Mouse (Mus musculus): Measurements from ENCODE around the gene Lnpep. TPM values are rescaled to one million over a fixed set of nuclear protein-coding genes. Genes with fewer than 3 reads are reported as not detected.

Gene Lnpep
- polyA plus RNA-seq, 1 experiment: 14.3 TPM

DNA sequence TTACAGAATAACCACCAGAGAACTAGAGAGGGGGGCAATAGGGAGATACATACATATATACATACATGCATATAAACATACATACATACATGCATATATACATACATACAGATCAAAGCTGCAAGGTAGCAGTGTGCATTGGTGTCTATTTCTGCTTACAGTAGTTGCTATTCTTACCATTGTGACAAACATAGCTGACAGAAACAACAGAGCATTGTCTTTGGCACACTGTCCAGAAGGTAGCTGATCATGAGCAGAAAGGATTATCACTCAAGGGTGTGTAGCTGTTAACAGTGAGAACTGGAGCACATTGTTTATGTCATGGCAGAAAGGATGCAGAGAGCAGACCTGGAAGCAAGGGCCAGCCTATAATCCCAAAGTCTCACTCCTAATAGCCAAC lies 22.1 kb downstream of the Lnpep start:
- Histone ChIP-seq H3K27ac (ENCODE audit: control insufficient read depth, insufficient read depth, low read depth, low read length, poor library complexity) (no peak overlapping the region), H3K4me1 (ENCODE audit: control insufficient read depth, insufficient read depth, low read length) (no peaks in the 10 kb centered on the region; the same call in 1 of the 2 replicates), H3K4me3 (replicated peaks; ENCODE audit: control insufficient read depth, low read depth, low read length) (no peak overlapping the region)
- TF ChIP-seq POLR2A (IDR thresholded peaks at IDR 0.05; ENCODE audit: borderline replicate concordance, control insufficient read depth, low read depth, low read length): no peak
- TF ChIP-seq CTCF (IDR thresholded peaks at IDR 0.05; ENCODE audit: control insufficient read depth, insufficient read depth, low read length): no peak

DNA sequence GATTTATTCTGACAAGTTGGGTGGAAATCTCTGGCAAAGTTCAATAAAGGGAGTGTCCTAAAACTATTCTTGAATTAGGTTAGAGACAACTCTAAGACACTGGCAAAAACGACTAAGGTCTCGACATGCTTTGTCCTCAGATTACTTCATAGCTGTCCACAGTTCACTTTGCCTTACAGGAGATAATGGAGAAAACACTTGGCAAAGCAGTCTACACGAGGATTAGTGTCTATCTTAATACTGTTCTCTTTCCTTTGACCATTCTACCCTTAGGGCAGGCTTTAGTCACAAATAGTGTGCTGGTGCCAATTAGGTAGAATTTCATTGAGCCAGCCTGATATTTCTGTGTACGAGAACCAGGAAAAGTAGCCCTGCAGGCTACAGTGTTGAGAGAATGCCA lies 22.5 kb downstream of the Lnpep start:
- Histone ChIP-seq H3K4me3 (replicated peaks; ENCODE audit: control insufficient read depth, low read depth, low read length) (no peak overlapping the region), H3K27ac (ENCODE audit: control insufficient read depth, insufficient read depth, low read depth, low read length, poor library complexity) (no peak overlapping the region), H3K4me1 (ENCODE audit: control insufficient read depth, insufficient read depth, low read length) (no peaks in the 10 kb centered on the region; the same call in 1 of the 2 replicates)
- TF ChIP-seq POLR2A (IDR thresholded peaks at IDR 0.05; ENCODE audit: borderline replicate concordance, control insufficient read depth, low read depth, low read length): no peak
- TF ChIP-seq CTCF (IDR thresholded peaks at IDR 0.05; ENCODE audit: control insufficient read depth, insufficient read depth, low read length): no peak
- WGBS: 49% methylated on average over 4 of the region's 4 CpGs

DNA sequence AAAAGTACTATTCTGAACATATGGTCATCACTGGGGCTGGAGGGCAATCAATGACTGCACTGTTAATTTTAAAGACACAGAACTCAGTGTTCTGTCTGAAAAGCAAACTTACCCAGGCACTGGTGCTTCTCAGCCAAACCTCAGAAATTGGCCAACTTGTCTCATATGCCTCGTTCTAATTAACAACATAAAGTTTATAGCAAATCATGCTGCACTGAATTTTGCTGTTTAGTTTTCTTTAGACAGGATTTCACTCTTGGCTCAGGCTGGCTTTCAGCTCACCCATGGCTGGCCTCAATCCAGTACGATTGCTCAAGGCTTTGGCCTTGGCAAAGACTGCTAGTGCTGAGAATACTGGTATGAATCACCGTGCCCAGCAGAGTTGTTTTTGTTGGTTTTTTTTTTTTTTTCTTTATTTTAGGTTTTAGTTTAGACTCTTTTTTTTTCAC lies 24.0 kb downstream of the Lnpep start:
- H3K4me3 ChIP-seq (replicated peaks; ENCODE audit: control insufficient read depth, low read depth, low read length): no peak overlapping the region
- WGBS: 13% methylated on average over 3 of the region's 3 CpGs
- H3K27ac ChIP-seq (ENCODE audit: control insufficient read depth, insufficient read depth, low read depth, low read length, poor library complexity): no peak overlapping the region
- TF ChIP-seq POLR2A (IDR thresholded peaks at IDR 0.05; ENCODE audit: borderline replicate concordance, control insufficient read depth, low read depth, low read length) (no peak), CTCF (IDR thresholded peaks at IDR 0.05; ENCODE audit: control insufficient read depth, insufficient read depth, low read length) (no peak)
- H3K4me1 ChIP-seq (ENCODE audit: control insufficient read depth, insufficient read depth, low read length): no peaks in the 10 kb centered on the region; the same call in 1 of the 2 replicates

DNA sequence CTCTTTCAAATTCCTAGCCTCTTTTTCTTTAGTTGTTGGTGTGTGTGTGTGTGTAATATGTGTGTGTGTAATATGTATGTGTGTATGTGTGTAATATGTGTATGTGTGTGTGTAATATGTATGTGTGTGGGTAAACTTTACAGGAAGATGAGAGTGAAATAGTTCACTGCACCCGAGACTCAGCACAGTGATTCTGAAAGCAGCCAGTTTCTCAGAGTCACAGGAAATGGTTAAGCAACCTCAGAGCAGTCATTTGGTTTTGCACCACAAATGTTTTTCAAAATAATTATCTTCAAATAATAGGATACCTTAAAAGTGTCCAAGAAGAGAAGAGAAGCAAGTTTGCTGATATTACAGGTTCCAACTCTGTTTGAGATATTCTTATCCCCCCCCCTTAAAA lies 24.8 kb downstream of the Lnpep start:
- Histone ChIP-seq H3K27ac (ENCODE audit: control insufficient read depth, insufficient read depth, low read depth, low read length, poor library complexity) (no peak overlapping the region), H3K4me3 (replicated peaks; ENCODE audit: control insufficient read depth, low read depth, low read length) (no peak overlapping the region), H3K4me1 (ENCODE audit: control insufficient read depth, insufficient read depth, low read length) (no peaks in the 10 kb centered on the region; the same call in 1 of the 2 replicates)
- 11% methylated on average over 1 of the region's 1 CpGs for WGBS
- TF ChIP-seq CTCF (IDR thresholded peaks at IDR 0.05; ENCODE audit: control insufficient read depth, insufficient read depth, low read length): no peak
- TF ChIP-seq POLR2A (IDR thresholded peaks at IDR 0.05; ENCODE audit: borderline replicate concordance, control insufficient read depth, low read depth, low read length): no peak

DNA sequence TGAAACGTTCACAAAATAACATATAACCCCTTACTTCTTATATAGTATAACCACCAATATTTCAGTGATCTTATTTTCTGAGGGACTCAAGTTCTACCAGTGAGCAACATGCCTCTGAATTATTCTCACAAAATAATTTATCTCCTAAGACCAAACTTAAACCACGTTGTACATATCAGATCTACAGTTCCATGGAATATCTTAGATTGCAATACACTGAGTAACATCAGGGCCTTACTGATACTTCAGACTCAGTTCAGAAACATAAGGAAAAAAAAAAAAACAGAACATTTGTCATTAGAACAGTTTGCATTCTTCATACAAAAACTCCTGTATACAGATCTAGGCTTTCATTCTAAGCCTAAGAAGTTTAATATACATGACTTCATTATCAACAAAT lies 26.5 kb downstream of the Lnpep start:
- Histone ChIP-seq H3K4me1 (ENCODE audit: control insufficient read depth, insufficient read depth, low read length) (no peaks in the 10 kb centered on the region; the same call in 1 of the 2 replicates), H3K4me3 (replicated peaks; ENCODE audit: control insufficient read depth, low read depth, low read length) (no peak overlapping the region), H3K27ac (ENCODE audit: control insufficient read depth, insufficient read depth, low read depth, low read length, poor library complexity) (no peak overlapping the region)
- WGBS: 65% methylated on average over 2 of the region's 2 CpGs
- TF ChIP-seq CTCF (IDR thresholded peaks at IDR 0.05; ENCODE audit: control insufficient read depth, insufficient read depth, low read length) (no peak), POLR2A (IDR thresholded peaks at IDR 0.05; ENCODE audit: borderline replicate concordance, control insufficient read depth, low read depth, low read length) (no peak)

DNA sequence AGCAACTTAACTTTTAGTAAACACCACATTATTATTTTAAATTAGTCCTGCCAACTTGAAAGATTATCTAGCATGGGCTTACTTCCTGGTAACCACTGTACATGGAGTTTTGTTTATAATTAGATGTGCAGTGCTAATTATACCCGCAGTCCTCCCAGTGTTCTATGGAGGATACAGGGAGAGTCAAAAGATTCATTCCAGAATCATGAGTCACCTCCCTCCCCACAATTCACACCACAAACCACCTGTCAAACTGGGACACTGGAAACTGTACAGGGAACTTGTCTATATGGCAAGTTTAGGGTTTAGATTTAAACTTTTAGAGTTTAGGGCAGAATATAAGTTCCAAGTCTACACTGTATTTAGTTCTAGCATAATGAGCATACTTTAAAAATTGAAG lies 31.9 kb downstream of the Lnpep start:
- Histone ChIP-seq H3K4me3 (replicated peaks; ENCODE audit: control insufficient read depth, low read depth, low read length) (no peak overlapping the region), H3K4me1 (ENCODE audit: control insufficient read depth, insufficient read depth, low read length) (peaks cover 4% of the 10 kb centered on the region), H3K27ac (ENCODE audit: control insufficient read depth, insufficient read depth, low read depth, low read length, poor library complexity) (no peak overlapping the region)
- no peak for TF ChIP-seq CTCF (IDR thresholded peaks at IDR 0.05; ENCODE audit: control insufficient read depth, insufficient read depth, low read length)
- no peak for TF ChIP-seq POLR2A (IDR thresholded peaks at IDR 0.05; ENCODE audit: borderline replicate concordance, control insufficient read depth, low read depth, low read length)
- 28% methylated on average over 1 of the region's 1 CpGs for WGBS

DNA sequence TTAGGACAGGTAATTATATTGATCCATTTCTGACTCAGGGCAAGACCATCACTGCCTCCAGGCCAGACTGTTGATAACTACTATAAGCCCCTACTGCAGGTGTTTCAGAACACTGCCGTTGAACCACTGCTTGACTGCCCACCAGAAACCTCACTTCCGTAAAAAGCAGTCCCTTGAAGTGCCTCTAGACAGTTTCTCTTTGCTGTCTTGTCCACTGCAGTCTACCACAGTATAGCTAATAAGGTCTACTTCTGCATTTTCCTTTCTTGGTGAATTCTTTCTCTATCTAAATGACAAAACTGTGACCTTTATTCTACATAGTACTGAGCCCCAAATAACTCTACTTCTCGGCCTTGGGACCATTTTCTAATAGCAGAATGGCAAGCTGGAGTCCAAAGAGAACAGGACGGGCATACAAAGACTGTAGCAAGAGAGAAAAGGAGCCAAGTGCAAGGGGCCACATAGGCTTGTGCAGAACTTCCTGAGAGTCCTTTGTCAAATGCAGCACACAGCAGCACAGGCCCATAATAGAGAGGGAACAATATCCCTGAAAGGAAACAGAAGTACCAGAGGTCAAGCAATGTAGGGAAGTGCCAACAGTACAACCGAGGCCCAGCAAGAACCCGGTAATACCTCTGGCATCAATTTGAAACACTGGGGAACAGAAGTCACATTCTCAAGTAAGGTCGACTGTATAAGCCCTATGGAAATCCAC lies 37.4 kb downstream of the Lnpep start:
- peak overlapping the region; percentile 91 for H3K27ac ChIP-seq (ENCODE audit: control insufficient read depth, insufficient read depth, low read depth, low read length, poor library complexity)
- H3K4me1 ChIP-seq (ENCODE audit: control insufficient read depth, insufficient read depth, low read length): peaks cover 5% of the 10 kb centered on the region
- H3K4me3 ChIP-seq (replicated peaks; ENCODE audit: control insufficient read depth, low read depth, low read length): no peak overlapping the region
- WGBS: 4% methylated on average over 7 of the region's 7 CpGs
- TF ChIP-seq CTCF (IDR thresholded peaks at IDR 0.05; ENCODE audit: control insufficient read depth, insufficient read depth, low read length) (no peak), POLR2A (IDR thresholded peaks at IDR 0.05; ENCODE audit: borderline replicate concordance, control insufficient read depth, low read depth, low read length) (no peak)

DNA sequence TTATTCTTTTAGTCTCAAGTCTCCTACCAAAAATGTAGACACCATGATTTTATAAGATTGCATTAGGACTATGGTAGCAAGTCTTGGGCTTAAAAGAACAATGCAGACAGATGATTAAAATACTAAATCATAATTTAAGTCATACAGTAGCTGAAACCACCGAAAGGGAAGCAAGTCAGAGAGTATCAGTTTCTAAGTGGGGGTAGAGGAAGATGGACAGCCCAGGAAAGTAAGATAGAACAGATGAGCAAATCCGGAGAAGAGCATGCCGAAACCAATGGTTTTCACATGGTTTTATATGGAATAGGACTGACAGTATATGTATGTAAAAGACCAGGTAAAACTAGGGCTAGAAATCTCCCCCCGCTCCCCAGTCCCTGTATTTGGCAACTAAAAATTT lies 39.7 kb downstream of the Lnpep start:
- peaks cover 4% of the 10 kb centered on the region for H3K4me1 ChIP-seq (ENCODE audit: control insufficient read depth, insufficient read depth, low read length)
- 33% methylated on average over 4 of the region's 4 CpGs for WGBS
- TF ChIP-seq CTCF (IDR thresholded peaks at IDR 0.05; ENCODE audit: control insufficient read depth, insufficient read depth, low read length) (no peak), POLR2A (IDR thresholded peaks at IDR 0.05; ENCODE audit: borderline replicate concordance, control insufficient read depth, low read depth, low read length) (no peak)
- H3K4me3 ChIP-seq (replicated peaks; ENCODE audit: control insufficient read depth, low read depth, low read length): no peak overlapping the region
- no peak overlapping the region for H3K27ac ChIP-seq (ENCODE audit: control insufficient read depth, insufficient read depth, low read depth, low read length, poor library complexity)

Measured in bone marrow, adult 2 months (tissue).